Mouse (Mus musculus) megakaryocyte progenitor cell, adult 5-6 weeks (primary cell): ENCODE measurements around the gene Cfap97d1. TPM values are rescaled to one million over a fixed set of nuclear protein-coding genes. Genes with fewer than 3 reads are reported as not detected.
A peak's percentile ranks its signal among the peaks of the same experiment; 100 is the strongest.

Experiments used
- ATAC-seq: replicated peaks from 2 replicates; pipeline ENCODE4 v1.8.0; 2016; ENCODE audit warnings: mild to moderate bottlenecking, moderate TSS enrichment, inconsistent platforms; ENCODE audit not compliant: poor library complexity
- total RNA-seq, 2 experiments: library from RNA; stranded (forward) in 1 of 2; stranded (reverse) in 1 of 2; fragments of 157-497, 149-512 nt in 1 of 2; fragments of 200-1000 nt in 1 of 2; gene quantifications; 2 replicates each; pipeline versions ENCODE4 v1.2.3 to v1.2.4; 2015 to 2017

Cfap97d1 gene
- total RNA-seq, 2 experiments from 2014 or later: not detected

DNA sequence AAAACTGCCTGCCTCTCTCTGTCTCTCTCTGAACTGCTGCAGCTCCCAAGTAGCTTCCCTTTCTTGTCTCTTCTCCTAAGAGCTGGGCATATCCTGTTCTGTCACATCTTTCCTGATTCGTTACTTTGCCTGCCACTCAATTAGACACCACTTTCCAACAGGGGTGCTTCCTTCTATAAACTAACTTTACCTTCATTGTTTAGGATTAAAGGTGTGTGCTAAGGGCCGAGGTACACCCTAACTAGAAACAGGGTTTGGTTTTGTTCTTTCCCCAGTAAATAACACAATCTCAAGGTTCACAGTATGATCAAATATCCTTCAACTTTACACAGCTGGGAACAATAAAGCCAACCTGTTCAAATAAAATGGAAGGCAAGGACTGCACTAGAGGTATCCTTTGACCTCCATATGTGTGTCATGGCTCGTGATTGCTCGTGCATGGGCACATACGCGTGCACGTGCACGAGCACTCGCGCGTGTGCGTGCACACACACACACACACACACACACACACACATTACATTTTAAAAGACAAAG lies 49.0 kb downstream of the Cfap97d1 start:
- ATAC-seq: no peak

DNA sequence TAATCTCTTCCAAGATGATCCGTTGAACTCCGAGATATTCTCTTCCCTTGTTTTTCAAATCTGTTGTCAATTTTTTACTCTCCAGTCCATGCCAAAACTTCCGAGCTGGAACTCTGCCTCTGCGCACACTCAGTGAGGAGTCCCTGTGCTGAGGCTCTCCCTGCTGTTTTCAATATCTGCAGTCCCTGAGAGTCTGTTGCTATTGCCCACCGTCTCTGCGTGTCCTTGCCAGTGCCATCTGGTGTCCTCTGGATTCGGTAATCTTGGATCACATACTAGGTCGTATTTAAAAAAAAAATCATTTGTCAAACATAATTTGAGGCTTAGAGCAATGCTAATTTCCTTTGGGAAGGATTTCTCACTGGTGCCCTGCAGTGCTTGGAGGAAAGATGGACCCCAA lies 50.8 kb downstream of the Cfap97d1 start:
- no peak for ATAC-seq

DNA sequence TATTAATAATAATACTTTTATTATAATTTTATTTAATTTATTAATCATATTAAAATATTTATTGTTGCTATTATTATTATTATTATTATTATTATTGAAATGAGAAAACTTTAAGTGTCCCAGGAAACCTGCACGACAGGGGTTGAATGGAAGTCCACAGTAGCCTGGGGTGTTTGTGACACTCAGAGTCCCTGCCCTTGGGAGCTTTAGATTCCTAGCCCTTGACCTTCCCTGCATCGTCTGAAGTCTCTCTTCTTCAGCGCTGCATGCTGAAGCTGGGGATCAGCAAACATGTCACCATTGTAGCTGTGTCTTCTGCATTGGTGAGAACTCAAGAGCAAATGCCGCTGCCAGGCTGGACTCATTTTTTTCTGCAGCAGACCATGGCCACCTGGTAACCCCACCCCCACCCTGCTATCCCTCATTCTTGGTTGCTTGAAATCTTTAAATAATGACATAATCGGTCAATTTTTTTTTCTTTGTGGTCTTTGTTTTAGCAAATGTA lies 51.4 kb downstream of the Cfap97d1 start:
- no peak for ATAC-seq

DNA sequence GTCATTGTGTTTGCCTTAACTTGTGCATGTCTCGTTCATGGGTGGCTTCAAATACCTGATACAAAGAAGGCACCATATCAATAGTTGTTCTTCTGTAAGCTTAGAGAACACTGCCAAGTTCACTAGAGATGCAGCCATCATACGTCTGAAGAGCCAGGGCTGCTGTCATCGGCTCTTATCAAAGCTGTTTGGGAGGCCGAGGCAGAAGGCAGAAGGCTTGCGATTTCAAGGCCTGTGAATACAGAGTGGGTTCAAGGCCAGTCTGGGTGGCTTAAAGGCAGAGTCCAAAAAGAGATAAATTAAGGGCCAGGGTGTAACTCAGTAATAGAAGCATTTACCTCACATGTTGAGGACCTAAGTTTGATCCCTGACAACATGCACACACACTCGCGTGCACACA lies 52.3 kb downstream of the Cfap97d1 start:
- no peak for ATAC-seq

DNA sequence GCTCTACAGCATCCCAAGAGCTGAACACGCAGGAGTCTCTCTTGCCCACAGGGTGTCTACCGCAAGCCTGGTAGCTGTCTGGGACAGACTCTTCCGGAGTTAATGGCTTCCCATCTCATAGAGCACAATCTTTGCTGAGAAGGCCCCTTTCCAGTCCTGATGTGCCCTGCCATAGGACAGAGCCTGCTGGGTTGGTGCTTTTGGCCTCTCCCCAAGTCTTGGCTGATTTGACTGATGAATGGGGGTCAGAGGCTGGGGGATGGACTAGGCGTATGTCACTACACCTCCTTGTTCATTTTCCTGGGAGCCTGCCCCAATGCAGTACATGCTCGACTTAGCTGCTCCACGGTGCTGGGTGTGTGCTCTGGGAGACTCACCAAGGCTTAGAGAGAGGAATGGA lies 53.7 kb downstream of the Cfap97d1 start:
- ATAC-seq: no peak

DNA sequence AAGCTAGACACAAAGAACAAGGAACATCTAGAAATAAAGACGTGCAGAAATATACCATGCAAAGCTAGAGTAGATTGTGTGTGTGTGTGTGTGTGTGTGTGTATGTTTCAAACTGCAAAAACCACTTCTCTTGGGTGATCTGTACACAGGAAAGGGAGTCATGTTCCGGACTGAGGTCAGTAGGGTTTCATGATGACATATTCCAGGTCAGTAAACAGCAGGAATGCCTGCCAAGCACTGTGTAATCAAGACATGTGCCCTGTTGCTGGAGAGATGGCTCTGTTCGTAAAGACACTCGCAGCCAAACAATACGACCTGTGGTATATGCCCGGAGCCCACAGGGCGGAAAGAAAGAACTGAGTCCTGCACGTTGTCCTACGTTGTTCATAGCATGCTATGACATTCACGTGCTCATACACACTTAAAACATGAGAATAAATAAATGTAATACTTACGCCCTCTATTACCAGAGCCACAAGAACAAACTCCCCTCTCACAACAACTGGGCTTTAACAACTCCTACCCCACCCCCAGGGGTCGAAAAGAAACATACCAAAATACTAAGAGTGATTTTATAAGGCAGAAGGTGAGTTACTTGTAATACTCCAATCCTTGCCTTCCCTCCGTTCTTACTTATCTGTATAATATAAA lies 55.5 kb downstream of the Cfap97d1 start:
- no peak for ATAC-seq

DNA sequence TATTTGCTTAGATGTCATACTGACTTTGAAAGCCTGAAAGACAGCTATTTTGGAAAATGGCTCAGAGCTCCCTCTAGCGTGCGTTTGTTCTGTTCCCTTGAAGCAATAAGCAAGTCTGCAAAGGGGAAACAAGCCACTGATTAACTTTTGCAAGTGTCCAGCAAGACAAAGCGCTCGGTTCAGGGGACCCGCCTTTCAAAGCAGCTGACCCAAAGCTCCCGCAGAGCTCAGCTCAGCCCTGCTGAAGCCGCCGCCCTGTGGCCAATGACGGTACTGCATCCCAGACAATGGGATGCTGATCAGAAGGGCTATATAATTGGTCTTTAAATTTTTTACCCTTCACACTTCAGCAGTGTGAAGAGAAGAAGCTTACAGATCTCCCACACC lies 56.1 kb downstream of the Cfap97d1 start:
- peak; percentile 86 for ATAC-seq

DNA sequence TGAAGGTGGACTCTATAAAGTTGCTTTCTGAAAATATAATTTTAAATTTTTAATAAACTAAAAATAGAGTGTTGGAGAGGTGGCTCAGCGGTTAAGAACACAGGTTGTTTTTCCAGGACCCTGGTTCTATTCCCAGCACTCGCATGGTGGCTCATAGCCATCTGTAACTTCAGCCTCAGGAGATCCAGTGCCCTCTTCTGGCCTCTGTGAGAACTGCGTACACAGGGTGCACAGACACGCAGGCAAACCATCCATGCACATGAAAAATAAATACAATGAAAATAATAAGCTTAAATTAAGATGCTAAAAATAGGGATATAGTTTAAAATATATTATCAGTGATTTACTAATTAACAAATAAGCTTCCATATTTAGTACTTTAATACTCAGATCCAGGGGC lies 56.6 kb downstream of the Cfap97d1 start:
- ATAC-seq: no peak

DNA sequence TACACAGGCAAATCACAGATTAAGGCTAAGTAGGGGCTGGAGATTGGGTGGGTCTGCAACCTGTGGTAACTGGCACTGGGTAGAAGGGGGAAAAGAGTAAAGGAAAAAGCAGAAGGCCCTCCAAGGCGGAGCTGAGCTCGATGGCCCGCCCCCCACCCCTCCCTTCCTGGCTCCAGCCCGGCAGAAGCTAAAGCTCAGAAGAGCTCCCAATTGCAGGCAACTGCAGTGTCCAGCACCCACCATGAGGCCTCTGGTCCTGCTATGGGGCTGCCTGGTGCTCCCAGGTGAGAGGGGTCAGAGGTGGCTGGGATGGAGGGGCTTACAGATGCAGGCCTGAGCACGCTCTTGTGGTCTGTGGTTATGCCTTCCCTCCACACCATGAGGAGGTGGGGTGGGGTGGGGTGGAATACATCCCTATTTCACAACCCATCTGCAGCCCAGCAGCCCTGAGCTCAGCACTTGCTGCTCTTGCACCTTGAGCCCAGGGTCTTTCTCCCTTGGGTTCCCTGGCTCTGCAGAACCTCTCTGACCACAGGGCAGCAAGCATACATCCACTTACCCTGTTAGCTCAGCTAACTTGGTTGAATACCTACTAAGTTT lies 57.4 kb downstream of the Cfap97d1 start, which contains the start of gene Cd300lg:
Cd300lg (plus strand) TSS at position 160 of the 600 bp plus-strand sequence.
- ATAC-seq: peak; percentile 80

Other genes with a start within 250 kb of the Cfap97d1 start
- gene Etv4, start 198.9 kb upstream of the Cfap97d1 start, total RNA-seq (2015): 0.05 TPM in 1 of 2 replicates, not detected in the other
- gene Etv4, start 198.9 kb upstream of the Cfap97d1 start, total RNA-seq (2017): not detected in 2 replicates
- not detected in 2 replicates for gene Meox1, start 89.9 kb upstream of the Cfap97d1 start, total RNA-seq (2015)
- gene Meox1, start 89.9 kb upstream of the Cfap97d1 start, total RNA-seq (2017): not detected in 2 replicates
- gene Sost, start 17.3 kb upstream of the Cfap97d1 start, total RNA-seq (2015): not detected in 2 replicates
- gene Sost, start 17.3 kb upstream of the Cfap97d1 start, total RNA-seq (2017): not detected in 2 replicates
- 3.4 and 4.7 TPM in 2 replicates for gene Dusp3, start 2.7 kb downstream of the Cfap97d1 start, total RNA-seq (2015)
- gene Dusp3, start 2.7 kb downstream of the Cfap97d1 start, total RNA-seq (2017): 1.4 and 4.1 TPM in 2 replicates
- gene Mpp3, start 44.2 kb downstream of the Cfap97d1 start, total RNA-seq (2015): not detected in 2 replicates
- not detected in 2 replicates for gene Mpp3, start 44.2 kb downstream of the Cfap97d1 start, total RNA-seq (2017)
- 0.66 and 1.3 TPM in 2 replicates for gene Cd300lg, start 57.2 kb downstream of the Cfap97d1 start, total RNA-seq (2015)
- 0.71 and 1.1 TPM in 2 replicates for gene Cd300lg, start 57.2 kb downstream of the Cfap97d1 start, total RNA-seq (2017)
- gene Mpp2, start 104.2 kb downstream of the Cfap97d1 start, total RNA-seq (2015): 0.22 and 0.24 TPM in 2 replicates
- 0.08 and 0.71 TPM in 2 replicates for gene Mpp2, start 104.2 kb downstream of the Cfap97d1 start, total RNA-seq (2017)
- not detected in 2 replicates for gene Ppy, start 117.0 kb downstream of the Cfap97d1 start, total RNA-seq (2015)
- not detected in 2 replicates for gene Ppy, start 117.0 kb downstream of the Cfap97d1 start, total RNA-seq (2017)
- gene Pyy, start 123.6 kb downstream of the Cfap97d1 start, total RNA-seq (2015): not detected in 2 replicates
- not detected in 2 replicates for gene Pyy, start 123.6 kb downstream of the Cfap97d1 start, total RNA-seq (2017)
- gene Nags, start 161.2 kb downstream of the Cfap97d1 start, total RNA-seq (2015): 0.29 and 0.39 TPM in 2 replicates
- 0.20 TPM in 1 of 2 replicates, not detected in the other for gene Nags, start 161.2 kb downstream of the Cfap97d1 start, total RNA-seq (2017)
- 8.1 and 11.5 TPM in 2 replicates for gene Tmem101, start 172.1 kb downstream of the Cfap97d1 start, total RNA-seq (2015)
- gene Tmem101, start 172.1 kb downstream of the Cfap97d1 start, total RNA-seq (2017): 14.9 and 17.5 TPM in 2 replicates
- 127 and 133 TPM in 2 replicates for gene Lsm12, start 201.0 kb downstream of the Cfap97d1 start, total RNA-seq (2015)
- gene Lsm12, start 201.0 kb downstream of the Cfap97d1 start, total RNA-seq (2017): 67.8 and 79.1 TPM in 2 replicates
- 106 and 144 TPM in 2 replicates for gene G6pc3, start 205.3 kb downstream of the Cfap97d1 start, total RNA-seq (2015)
- gene G6pc3, start 205.3 kb downstream of the Cfap97d1 start, total RNA-seq (2017): 61.8 and 65.0 TPM in 2 replicates
- gene Hdac5, start 245.9 kb downstream of the Cfap97d1 start, total RNA-seq (2015): 18.6 and 20.6 TPM in 2 replicates
- 18.7 and 22.1 TPM in 2 replicates for gene Hdac5, start 245.9 kb downstream of the Cfap97d1 start, total RNA-seq (2017)